Mouse (Mus musculus) CH12.LX (cell line): Measurements from ENCODE around the gene Polr3gl.

ENCODE experiments used
- BHLHE40 ChIP-seq: IDR thresholded peaks from 2 replicates; pipeline ENCODE4 v1.6.1; 2011; ENCODE audit warnings: mild to moderate bottlenecking, low read depth, low read length, improper control_type of control experiment
- CHD2 ChIP-seq: IDR thresholded peaks from 2 replicates; pipeline ENCODE4 v1.6.1; 2011; ENCODE audit warnings: low read length, improper control_type of control experiment
- CTCF ChIP-seq, 2 experiments: IDR thresholded peaks in 1 of 2; conservative IDR thresholded peaks in 1 of 2; 2 replicates each; pipeline ENCODE4 v1.5.1; 2011 to 2012; ENCODE audit warnings: low read depth in 2 of 2, low read length in 2 of 2, improper control_type of control experiment in 1 of 2, inconsistent platforms in 1 of 2, mild to moderate bottlenecking in 1 of 2, moderate library complexity in 1 of 2
- JUND ChIP-seq: conservative IDR thresholded peaks from 2 replicates; pipeline ENCODE4 v1.6.1; 2011; ENCODE audit warnings: low read depth, low read length, improper control_type of control experiment
- MYC ChIP-seq: IDR thresholded peaks from 2 replicates; pipeline ENCODE4 v1.6.1; 2011; ENCODE audit warnings: low read depth, mild to moderate bottlenecking, improper control_type of control experiment, low read length
- NRF1 ChIP-seq: IDR thresholded peaks from 2 replicates; pipeline ENCODE4 v1.6.1; 2014; ENCODE audit warnings: low read depth, mild to moderate bottlenecking, inconsistent platforms, low read length, improper control_type of control experiment, moderate library complexity
- POLR2A ChIP-seq: IDR thresholded peaks from 2 replicates; pipeline ENCODE4 v1.6.1; 2011; ENCODE audit warnings: low read depth, mild to moderate bottlenecking, improper control_type of control experiment, low read length
- POLR2AphosphoS2 ChIP-seq: IDR thresholded peaks from 2 replicates; pipeline ENCODE4 v1.6.1; 2011; ENCODE audit warnings: low read depth, low read length, improper control_type of control experiment
- ZKSCAN1 ChIP-seq: IDR thresholded peaks from 2 replicates; pipeline ENCODE4 v1.6.1; 2012; ENCODE audit warnings: low read depth, inconsistent platforms, low read length, improper control_type of control experiment, borderline replicate concordance

- TF ChIP-seq CTCF (conservative IDR thresholded peaks at IDR 0.05 in 1 of 2, IDR thresholded peaks at IDR 0.05 in 1 of 2; ENCODE audit: low read depth in 2 of 2, low read length in 2 of 2) (no peak), CHD2 (no peak), NRF1 (no peak), ZKSCAN1 (no peak), JUND (no peak), MYC (no peak), POLR2A (no peak), BHLHE40 (no peak), POLR2AphosphoS2 (no peak)
These were observed 2.9 kb upstream of the Polr3gl start for GRCm38 (mm10) chr3:96596855-96597254.
